23 mouse cellular contexts compared by ENCODE assay signal in the genomic region with DNA sequence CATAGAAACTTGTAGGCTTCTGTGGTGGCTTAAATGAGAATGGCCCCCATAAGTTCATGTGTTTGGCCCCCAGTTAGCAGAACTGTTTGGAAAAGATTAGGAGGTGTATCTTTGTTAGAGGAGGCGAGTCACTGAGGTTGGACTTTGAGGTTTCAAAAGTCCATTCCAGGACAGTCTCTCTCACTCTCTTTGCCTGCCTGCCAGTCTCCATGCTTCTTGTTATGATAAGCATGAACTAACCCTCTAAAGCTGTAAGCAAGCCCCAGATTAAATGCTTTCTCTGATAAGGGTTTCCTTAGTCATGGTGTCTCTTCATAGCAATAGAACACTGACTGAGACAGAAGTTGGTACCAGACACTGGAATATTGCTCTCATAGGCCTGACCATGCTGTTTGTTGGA. TPM values are rescaled to one million over a fixed set of nuclear protein-coding genes. Genes with fewer than 3 reads are reported as not detected.
DNase-seq lines count a peak whose midpoint lies in the region; ATAC-seq lines count a peak whose summit lies in the region.
"Had no signal": no experiment of that assay in that cellular context is flagged by ENCODE, and none has a peak within 500 bp of the region (broad histone marks: within the 10 kb centered on the region; RNA-seq: fewer than 3 reads in every experiment).

No protein-coding gene starts in this region.

- H3K9me3 ChIP-seq in liver, embryonic 13.5 days (replicated peaks) = no peaks in the 10 kb centered on the region
- H3K9me3 ChIP-seq in stomach, embryonic 15.5 days = no peaks in the 10 kb centered on the region
- H3K9me3 ChIP-seq: heart, embryonic 13.5 days; kidney, embryonic 15.5 days; limb, embryonic 13.5 days had no signal

- ATAC-seq in erythroid progenitor cell, adult 5-6 weeks (replicated peaks; ENCODE audit: low FRiP score, poor library complexity, severe bottlenecking) = peak; percentile 86
- peak; percentile 97 for ATAC-seq in liver, embryonic 13.5 days (ENCODE audit: low read depth)
- ATAC-seq in stomach, embryonic 15.5 days (ENCODE audit: insufficient read depth, low FRiP score, low read depth) = peak; percentile 39; the same call in 1 of the 2 replicates
- ATAC-seq: forebrain, embryonic 16.5 days; hindbrain, postnatal 0 days; lung, postnatal 0 days had no signal

- WGBS in liver, embryonic 13.5 days (ENCODE audit: insufficient replicate concordance) = 38% methylated on average over 1 of the region's 1 CpGs
- 87% methylated on average over 1 of the region's 1 CpGs for WGBS in stomach, embryonic 15.5 days

- intact Hi-C loops in left cerebral cortex, postnatal 4 days (cut with DNase I) = no loop called here

- H3K36me3 ChIP-seq in liver, embryonic 13.5 days = no peaks in the 10 kb centered on the region
- H3K36me3 ChIP-seq in stomach, embryonic 15.5 days = no peaks in the 10 kb centered on the region
- H3K36me3 ChIP-seq: heart, embryonic 13.5 days; kidney, embryonic 15.5 days; limb, embryonic 13.5 days had no signal

- H3K9ac ChIP-seq in liver, embryonic 13.5 days = no peak overlapping the region; the same call in 1 of the 2 replicates
- H3K9ac ChIP-seq in stomach, embryonic 15.5 days = no peak overlapping the region
- H3K9ac ChIP-seq: heart, embryonic 13.5 days; kidney, embryonic 15.5 days; limb, embryonic 13.5 days had no signal

- H3K27ac ChIP-seq in liver, embryonic 13.5 days = peak overlapping the region; percentile 83
- no peak overlapping the region for H3K27ac ChIP-seq in stomach, embryonic 15.5 days
- H3K27ac ChIP-seq: heart, embryonic 13.5 days; hindbrain, postnatal 0 days; kidney, embryonic 15.5 days; layer of hippocampus, adult 2 months; limb, embryonic 13.5 days had no signal

- peaks cover 30% of the 10 kb centered on the region for H3K4me1 ChIP-seq in liver, embryonic 13.5 days (replicated peaks)
- H3K4me1 ChIP-seq in stomach, embryonic 15.5 days = no peaks in the 10 kb centered on the region
- H3K4me1 ChIP-seq: heart, embryonic 13.5 days; kidney, embryonic 15.5 days; limb, embryonic 13.5 days had no signal

- H3K4me3 ChIP-seq in liver, embryonic 13.5 days (replicated peaks) = no peak overlapping the region
- no peak overlapping the region for H3K4me3 ChIP-seq in stomach, embryonic 15.5 days (replicated peaks)
- H3K4me3 ChIP-seq: heart, embryonic 13.5 days; kidney, embryonic 15.5 days; layer of hippocampus, adult 2 months; limb, embryonic 13.5 days had no signal

- peak; percentile 50 for DNase-seq in c-Kit-negative CD71-positive TER-119-positive erythroid progenitor cells, embryonic 14.5 days (ENCODE audit: low read depth, low spot score)
- peak; percentile 36 for DNase-seq in liver, embryonic 13.5 days
- DNase-seq in heart, adult 18-20 months = no peak
- no peak for DNase-seq in left cerebral cortex, postnatal 4 days
- no peak for DNase-seq in cerebellum, adult 11 months
- DNase-seq: adrenal gland, postnatal 36 days; cerebellum, postnatal 25 days; heart, postnatal 36 days; thymus, postnatal 14 days had no signal

- H3K27me3 ChIP-seq in liver, embryonic 13.5 days = no peaks in the 10 kb centered on the region; the same call in 1 of the 2 replicates
- no peaks in the 10 kb centered on the region for H3K27me3 ChIP-seq in stomach, embryonic 15.5 days (replicated peaks)

- peak overlapping the region; percentile 40 for H3K4me2 ChIP-seq in liver, embryonic 13.5 days
- no peak overlapping the region for H3K4me2 ChIP-seq in stomach, embryonic 15.5 days
- H3K4me2 ChIP-seq: heart, embryonic 13.5 days; kidney, embryonic 15.5 days; limb, embryonic 13.5 days had no signal

RNA-seq across cellular contexts. Expression of gene AU015836, which starts 39.7 kb away (rescaled TPM):
- not detected in 2 replicates for total RNA-seq in erythroid progenitor cell, adult 5-6 weeks (2015; ENCODE audit: low replicate concordance)
- not detected in 2 replicates for total RNA-seq in erythroid progenitor cell, adult 5-6 weeks (2017; ENCODE audit: low replicate concordance)
- 0.28 and 0.37 TPM in 2 replicates for polyA plus RNA-seq in liver, embryonic 13.5 days (2015; fragmentation: Nextera tagmentation; extraction: Ambion mirVana)
- polyA plus RNA-seq in stomach, embryonic 15.5 days (2015; fragmentation: Nextera tagmentation; extraction: Ambion mirVana) = 0.19 and 0.22 TPM in 2 replicates
- not detected for total RNA-seq in heart, adult 18-20 months (2021)
- total RNA-seq in left cerebral cortex, postnatal 4 days (2021) = not detected
- total RNA-seq: adrenal gland, postnatal 36 days; gastrocnemius, adult 18-20 months; heart, postnatal 36 days; hindbrain, postnatal 0 days; layer of hippocampus, adult 2 months; left cerebral cortex, adult 8-10 months had no signal
- polyA plus RNA-seq: forebrain, embryonic 16.5 days; gonadal fat pad, adult 2 months; heart, embryonic 13.5 days; hindbrain, postnatal 0 days; kidney, embryonic 15.5 days; lung, postnatal 0 days; neural tube, embryonic 11.5 days; spleen, adult 2 months had no signal

Comparison
In these comparisons a context has a peak if more than half of its experiments do, and no peak if none do; other contexts are left out.
1. DNase-seq: peak in c-Kit-negative CD71-positive TER-119-positive erythroid progenitor cells, embryonic 14.5 days (single experiment) and liver, embryonic 13.5 days (single experiment); none in heart, adult 18-20 months (0 of 2), left cerebral cortex, postnatal 4 days (single experiment) and cerebellum, adult 11 months (single experiment).
2. ATAC-seq: peak in every context shown above with its lines; median percentile 97 in liver, embryonic 13.5 days; 86 in erythroid progenitor cell, adult 5-6 weeks; 39 in stomach, embryonic 15.5 days.